Mouse (Mus musculus): ENCODE measurements around the gene Cab39.

Gene Cab39

DNA sequence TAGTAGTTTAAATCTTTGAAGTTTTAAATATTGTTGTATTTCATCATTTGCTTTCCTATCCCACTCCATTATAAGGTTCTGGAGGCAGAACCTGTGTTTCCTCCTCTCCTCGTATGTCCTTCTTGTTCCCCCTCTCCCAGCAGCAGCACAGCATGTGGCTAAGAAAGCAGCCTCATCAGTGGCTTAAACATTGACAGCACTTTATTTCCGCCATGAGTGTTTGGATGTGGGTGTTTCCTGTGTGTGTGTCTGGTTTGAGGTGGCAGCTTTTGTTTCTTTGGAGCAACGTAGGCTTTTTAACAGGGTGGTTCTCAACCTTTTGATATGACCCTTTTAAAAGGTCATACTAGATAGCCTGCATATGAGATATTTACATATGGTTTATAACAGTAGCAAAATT lies 52.2 kb downstream of the Cab39 start:
- no peak for DNase-seq (ENCODE audit: low spot score in 2 of 2)

DNA sequence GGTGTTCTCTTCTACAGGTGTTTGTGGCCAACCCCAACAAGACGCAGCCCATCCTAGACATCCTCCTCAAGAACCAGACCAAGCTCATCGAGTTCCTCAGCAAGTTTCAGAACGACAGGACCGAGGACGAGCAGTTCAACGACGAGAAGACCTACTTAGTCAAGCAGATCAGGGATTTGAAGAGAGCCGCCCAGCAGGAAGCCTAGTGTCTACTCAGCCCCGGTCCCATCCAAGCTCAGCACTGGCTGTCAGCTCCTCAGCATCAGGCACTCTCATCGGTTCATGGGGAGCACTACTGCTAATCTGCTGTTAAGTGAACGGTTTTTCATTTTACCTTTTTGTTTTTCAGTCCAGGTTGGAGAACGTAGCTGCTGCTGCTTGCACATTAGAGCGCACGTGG lies 55.8 kb downstream of the Cab39 start:
- no peak for DNase-seq (ENCODE audit: low spot score in 2 of 2)

GRCm38 (mm10) chr1:85850851-85851250 lies 57.6 kb downstream of the Cab39 start:
- DNase-seq (ENCODE audit: low spot score in 2 of 2) = no peak

- DNase-seq (ENCODE audit: low spot score in 2 of 2) = peak; percentile 56 to 61
Observed at GRCm38 (mm10) chr1:85852996-85853689, 59.9 kb downstream of the Cab39 start.

DNA sequence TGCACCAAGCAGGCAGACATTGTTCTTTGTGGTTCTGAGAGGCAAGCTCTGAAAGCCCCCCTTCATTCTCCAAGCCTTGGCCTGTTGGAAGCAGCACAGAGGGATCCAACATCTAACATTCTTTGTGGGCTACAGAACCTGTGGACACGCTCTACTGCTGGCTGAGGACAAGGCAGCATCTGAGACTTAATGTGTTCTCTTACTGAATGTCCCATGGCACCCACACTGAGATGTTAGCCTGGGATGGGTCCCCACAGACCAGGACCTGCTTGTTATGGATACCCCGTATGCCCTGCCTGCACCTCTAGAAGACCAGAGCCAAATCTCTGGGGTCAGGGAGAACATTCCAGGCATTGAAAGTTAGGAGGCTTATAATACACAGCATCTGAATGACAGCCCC lies 60.6 kb downstream of the Cab39 start:
- DNase-seq (ENCODE audit: low spot score in 2 of 2) = no peak

- no peak for DNase-seq (ENCODE audit: low spot score in 2 of 2)
Observed at GRCm38 (mm10) chr1:85854475-85854874, 61.2 kb downstream of the Cab39 start.

DNA sequence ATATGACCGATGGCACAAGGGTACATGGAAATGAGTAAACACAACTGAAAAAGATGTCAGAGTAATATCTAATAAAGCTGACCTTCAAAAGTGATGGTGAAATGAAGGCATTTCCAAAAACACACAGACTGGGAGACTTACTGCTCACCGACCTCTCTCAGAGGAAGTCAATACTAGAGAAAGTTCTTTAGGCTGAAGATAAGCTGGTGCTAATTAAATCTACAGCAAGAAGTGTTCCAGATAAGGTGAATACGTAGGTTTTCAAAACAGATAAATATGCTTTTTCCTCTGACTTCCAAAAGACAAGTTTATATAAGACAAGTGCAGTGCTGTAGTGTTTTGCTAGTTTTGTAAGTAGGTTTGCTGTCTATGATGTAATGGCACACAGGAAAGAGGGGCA lies 63.0 kb downstream of the Cab39 start:
- DNase-seq (ENCODE audit: low spot score in 2 of 2) = no peak

DNA sequence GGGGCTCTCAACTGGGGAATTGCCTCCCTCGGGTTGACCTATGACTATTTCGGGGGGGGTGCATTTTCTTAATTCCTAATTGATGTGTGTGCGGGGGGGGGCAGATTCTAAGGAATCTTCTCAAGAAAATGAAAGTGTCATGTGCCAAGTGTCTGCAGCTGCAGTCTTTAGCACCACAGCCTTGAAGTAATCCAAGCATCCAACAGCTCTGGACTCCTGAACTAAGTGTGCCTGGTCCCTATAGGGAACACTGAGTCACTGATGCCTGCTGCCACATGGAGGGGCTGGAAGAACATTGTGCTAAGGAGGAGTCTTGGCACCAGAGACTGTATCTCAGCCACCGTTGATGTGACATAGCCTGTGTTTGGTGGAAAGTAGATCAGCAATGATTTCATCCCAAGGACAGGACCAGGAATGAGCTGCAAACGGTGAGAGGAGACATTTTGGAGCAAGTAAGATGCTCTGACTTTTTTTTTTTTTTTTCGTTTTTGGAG lies 64.1 kb downstream of the Cab39 start:
- no peak for DNase-seq (ENCODE audit: low spot score in 2 of 2)

DNA sequence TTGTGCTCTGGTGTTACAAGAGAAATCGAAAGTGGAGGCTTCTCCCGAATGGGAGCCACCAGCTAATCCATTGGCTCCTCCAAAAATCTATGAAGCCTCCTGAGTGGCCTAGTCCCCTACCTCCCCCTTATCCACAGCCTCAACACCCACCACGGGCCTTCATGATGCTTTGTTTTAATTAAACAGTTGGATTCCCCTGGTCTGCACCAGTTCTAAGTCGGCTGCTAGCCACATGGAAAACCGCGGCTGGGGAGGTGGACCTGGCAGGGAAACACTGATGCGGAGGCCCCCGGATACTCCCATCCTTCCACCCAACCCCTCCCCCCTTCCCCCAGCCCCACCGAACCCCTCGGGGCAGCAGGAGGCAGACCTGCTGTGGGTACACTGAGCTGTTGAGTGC lies 71.1 kb downstream of the Cab39 start:
- no peak for DNase-seq (ENCODE audit: low spot score in 2 of 2)

DNA sequence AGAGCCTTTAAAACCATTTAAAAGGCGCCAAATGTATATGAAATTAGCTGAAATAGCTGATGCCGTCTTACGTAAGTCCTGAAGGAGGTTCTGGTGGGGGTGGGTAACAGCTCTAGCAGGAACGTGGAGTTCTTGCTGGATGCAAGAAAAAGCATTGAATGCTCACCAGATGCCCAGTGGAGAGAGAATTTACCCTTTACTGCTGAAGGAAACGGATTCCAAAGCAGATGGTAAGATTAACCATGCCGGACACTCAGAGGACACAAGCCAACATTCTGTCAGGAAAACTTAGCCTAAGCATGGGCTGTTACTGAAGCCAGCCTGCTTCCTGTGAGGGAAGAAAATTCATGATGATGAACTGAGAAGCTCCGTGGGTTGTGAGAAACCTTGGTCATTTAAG lies 76.8 kb downstream of the Cab39 start:
- DNase-seq (ENCODE audit: low spot score in 2 of 2) = peak; percentile 11 to 23

DNA sequence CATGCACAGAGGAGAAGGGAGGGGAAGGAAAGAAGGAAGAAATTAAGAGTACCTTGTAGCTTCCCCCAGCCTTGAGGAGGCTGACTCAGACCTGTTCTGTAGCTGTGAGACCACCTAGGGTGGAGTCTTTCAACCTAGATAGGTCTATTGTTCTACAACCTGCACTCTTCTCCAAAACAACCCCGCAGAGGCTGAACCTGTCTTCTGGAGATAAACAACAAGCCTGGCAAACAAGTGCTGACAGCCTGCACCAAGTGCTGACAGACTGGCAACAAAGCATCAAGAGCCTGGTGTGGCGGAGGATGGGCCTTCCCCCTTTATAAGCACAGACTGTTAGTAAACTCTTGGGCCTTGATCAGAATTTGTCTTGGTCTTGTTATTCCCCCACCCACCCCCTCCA lies 77.3 kb downstream of the Cab39 start:
- DNase-seq (ENCODE audit: low spot score in 2 of 2) = no peak

GRCm38 (mm10) chr1:85882003-85882402 lies 88.8 kb downstream of the Cab39 start:
- DNase-seq (ENCODE audit: low spot score in 2 of 2) = no peak

GRCm38 (mm10) chr1:85887221-85887620 lies 94.0 kb downstream of the Cab39 start:
- DNase-seq (ENCODE audit: low spot score in 2 of 2) = no peak

GRCm38 (mm10) chr1:85894231-85894747 lies 101.0 kb downstream of the Cab39 start, which contains the start of gene Itm2c:
TSS of gene Itm2c (plus strand) at chr1:85894281.
- peak; percentile 75 to 84 for DNase-seq (ENCODE audit: low spot score in 2 of 2)

GRCm38 (mm10) chr1:85894748-85895360 lies 101.6 kb downstream of the Cab39 start:
- peak in 1 of 2 experiments; percentile 29 for DNase-seq (ENCODE audit: low spot score in 2 of 2)

DNA sequence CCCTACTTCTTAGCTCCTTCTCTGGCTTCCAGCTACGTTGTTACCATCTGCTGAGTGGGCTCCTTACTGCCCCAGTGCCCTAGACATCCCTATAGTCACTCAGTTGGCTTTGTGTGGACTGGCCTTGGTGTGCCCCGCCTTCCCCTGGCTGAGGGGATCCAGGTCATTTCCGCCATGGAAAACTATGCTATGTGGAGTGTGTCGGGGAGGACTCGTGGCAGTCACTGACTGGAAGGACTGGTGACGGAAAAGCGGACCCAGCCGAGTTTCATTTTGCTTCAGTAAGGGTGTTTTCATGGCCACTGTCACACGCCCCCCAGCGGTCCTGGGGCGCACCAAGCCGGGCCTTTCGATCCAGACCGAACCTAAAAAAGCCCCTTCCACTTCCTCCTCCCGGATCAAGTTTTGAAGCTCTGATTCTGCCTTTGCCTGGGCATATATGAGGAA lies 102.2 kb downstream of the Cab39 start:
- DNase-seq (ENCODE audit: low spot score in 2 of 2) = peak in 1 of 2 experiments; percentile 11

DNA sequence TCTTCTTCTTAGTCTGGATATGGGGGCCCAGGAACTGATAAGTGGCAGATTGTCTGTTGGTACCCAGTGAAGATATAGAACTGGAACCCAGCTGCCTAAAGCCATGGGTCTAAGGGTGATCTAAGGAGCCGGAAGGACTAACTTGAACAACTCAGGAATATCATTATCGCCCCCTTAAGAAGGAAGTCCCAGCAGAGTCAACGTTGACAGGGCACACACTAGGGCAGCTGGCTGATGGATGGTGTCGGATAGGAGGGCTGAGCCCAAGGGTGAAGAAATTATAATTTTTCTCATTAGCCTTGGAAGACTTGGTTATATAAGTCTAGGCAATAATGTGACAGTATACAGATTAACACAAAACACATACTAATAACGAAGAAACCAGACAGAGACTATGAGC lies 102.9 kb downstream of the Cab39 start:
- no peak for DNase-seq (ENCODE audit: low spot score in 2 of 2)

- DNase-seq (ENCODE audit: low spot score in 2 of 2) = peak in 1 of 2 experiments; percentile 8
Observed at GRCm38 (mm10) chr1:85896781-85897700, 103.8 kb downstream of the Cab39 start.

GRCm38 (mm10) chr1:85897901-85898760 lies 104.9 kb downstream of the Cab39 start:
- no peak for DNase-seq (ENCODE audit: low spot score in 2 of 2)

DNA sequence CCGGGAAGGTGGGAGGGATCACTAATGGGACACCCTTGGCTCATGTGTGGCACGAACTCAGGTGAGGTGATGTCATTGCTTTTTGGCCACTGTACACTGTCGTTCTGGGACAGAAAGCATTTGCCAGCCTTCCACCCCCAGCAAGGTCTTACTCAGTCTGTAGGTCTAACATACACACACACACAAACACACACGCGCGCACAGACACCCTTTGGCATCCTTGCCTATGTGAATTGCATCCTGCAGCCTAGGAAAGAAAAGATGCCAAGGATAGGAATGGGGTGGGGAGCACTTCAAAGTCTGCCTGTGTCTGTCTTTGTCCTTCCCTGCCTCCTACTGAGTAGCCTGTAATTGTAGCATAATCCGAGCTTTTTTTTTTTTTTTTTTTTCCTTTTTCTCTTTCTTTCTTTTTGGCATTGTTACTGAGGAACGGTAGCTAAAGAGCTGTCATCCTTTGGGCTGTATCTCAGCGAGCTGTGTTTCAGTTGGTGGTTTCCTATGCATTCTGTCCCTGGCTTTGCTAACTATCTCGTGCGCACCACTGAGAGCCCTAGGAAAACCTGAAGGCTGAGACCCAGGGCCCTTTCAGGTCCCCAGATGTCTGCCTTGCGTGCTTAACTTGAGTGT lies 105.6 kb downstream of the Cab39 start:
- peak in 1 of 2 experiments; percentile 36 for DNase-seq (ENCODE audit: low spot score in 2 of 2)

Data from frontal cortex, postnatal 25 days (tissue).